Mouse (Mus musculus) brain, embryonic 14.5 days (tissue): ENCODE data around the gene Ucp2.

ENCODE experiments used
- CTCF ChIP-seq: fragments of 200-500 bp; IDR thresholded peaks from 2 replicates; pipeline ENCODE4 v1.5.1; 2012; ENCODE audit warnings: inconsistent platforms, mild to moderate bottlenecking, moderate library complexity, borderline replicate concordance; ENCODE audit not compliant: insufficient read depth, insufficient read length; ENCODE audit errors: extremely low read depth
- POLR2A ChIP-seq: fragments of 200-500 bp; IDR thresholded peaks from 2 replicates; pipeline ENCODE4 v1.6.1; 2012; ENCODE audit warnings: mild to moderate bottlenecking, inconsistent platforms, borderline replicate concordance; ENCODE audit not compliant: poor library complexity, insufficient read depth, insufficient read length, severe bottlenecking; ENCODE audit errors: extremely low read depth

- TF ChIP-seq CTCF (no peak), POLR2A (no peak)
Observed at GRCm38 (mm10) chr7:100539516-100539915, 46.4 kb downstream of the Ucp2 start.
